Mouse (Mus musculus): Measurements from ENCODE around the gene Fibp. TPM values are rescaled to one million over a fixed set of nuclear protein-coding genes. Genes with fewer than 3 reads are reported as not detected.

Gene Fibp
- 139 and 171 TPM in 2 replicates for polyA plus RNA-seq (2012; rRNA removed)
- 113 and 118 TPM in 2 replicates for polyA plus RNA-seq (2014; fragmentation: Nextera tagmentation; extraction: Ambion mirVana)

DNA sequence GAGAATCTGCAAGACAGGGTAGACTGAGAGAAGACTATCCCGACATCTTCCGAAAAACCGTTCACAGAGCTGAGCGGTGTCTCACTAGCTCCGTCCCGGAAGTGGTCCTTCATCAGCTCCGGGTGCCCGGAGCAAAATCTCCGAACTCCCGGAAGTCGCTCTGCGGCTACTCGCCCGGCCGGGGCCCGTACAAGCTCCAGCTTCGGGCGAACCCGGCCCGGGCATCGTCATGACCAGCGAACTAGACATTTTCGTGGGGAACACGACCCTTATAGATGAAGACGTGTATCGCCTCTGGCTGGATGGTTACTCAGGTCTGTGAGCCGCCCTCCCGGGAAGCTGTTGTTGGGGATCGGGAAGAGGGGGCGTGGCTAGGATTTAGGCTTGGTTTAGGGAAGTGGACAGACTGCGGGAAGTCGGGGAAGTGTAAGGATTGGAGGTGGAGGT, at the start of gene Fibp:
Gene Fibp (plus strand): TSS at position 151 of the 447 bp plus-strand sequence.
- H3K27ac ChIP-seq (replicated peaks; ENCODE audit: low read depth, low read length) = no peak within 1 kb of the TSS
- H3K4me1 ChIP-seq (ENCODE audit: control insufficient read depth, insufficient read depth, low read length) = peaks cover 26% of the 10 kb centered on the region
- under 1% methylated on average over 32 of the region's 32 CpGs for WGBS
- peak within 1 kb of the TSS; percentile 75 for H3K4me3 ChIP-seq (replicated peaks; ENCODE audit: low read length)
- no peaks in the 10 kb centered on the region for H3K27me3 ChIP-seq (ENCODE audit: control insufficient read depth, insufficient read depth, low read length)
- ATAC-seq (ENCODE audit: low FRiP score, low read depth) (peak; percentile 82), DNase-seq (ENCODE audit: low spot score) (peak; percentile 89)
- H3K9me3 ChIP-seq (ENCODE audit: control insufficient read depth, low read length) = no peaks in the 10 kb centered on the region
- peaks cover 38% of the 10 kb centered on the region for H3K36me3 ChIP-seq (ENCODE audit: control insufficient read depth, insufficient read depth, low read length)
- peak within 1 kb of the TSS; percentile 93 for H3K4me2 ChIP-seq (replicated peaks; ENCODE audit: low read depth, low read length, severe bottlenecking)
- peak within 1 kb of the TSS; percentile 62 for H3K9ac ChIP-seq (ENCODE audit: low read depth, low read length, severe bottlenecking)
- TF ChIP-seq POLR2A (IDR thresholded peaks at IDR 0.05; ENCODE audit: borderline replicate concordance, extremely low read depth, insufficient read depth, insufficient read length) = peak; percentile 92; the same call in 1 of the 2 replicates

DNA sequence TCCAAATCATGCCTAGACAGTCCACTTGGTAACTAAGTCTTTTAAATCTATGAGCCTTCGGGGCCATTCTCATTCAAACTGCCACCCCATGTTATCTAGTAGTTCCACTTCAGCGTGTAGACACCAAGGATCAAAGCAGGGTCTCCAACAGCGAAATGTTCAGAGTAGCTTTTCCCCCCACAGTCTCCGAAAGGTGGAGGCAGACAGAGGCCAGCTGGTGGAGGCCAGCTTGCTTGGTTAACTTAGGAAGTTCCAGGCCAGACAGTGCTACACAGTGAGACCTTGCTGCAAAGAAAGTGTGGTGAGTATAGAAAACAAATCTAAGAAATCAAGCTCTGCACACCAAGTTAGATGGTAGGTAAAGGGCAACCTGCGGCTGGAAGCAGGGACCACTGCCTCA, 49.8 kb upstream of the Fibp start:
- DNase-seq (ENCODE audit: low spot score) = no peak
- no peak for ATAC-seq (ENCODE audit: low FRiP score, low read depth)

DNA sequence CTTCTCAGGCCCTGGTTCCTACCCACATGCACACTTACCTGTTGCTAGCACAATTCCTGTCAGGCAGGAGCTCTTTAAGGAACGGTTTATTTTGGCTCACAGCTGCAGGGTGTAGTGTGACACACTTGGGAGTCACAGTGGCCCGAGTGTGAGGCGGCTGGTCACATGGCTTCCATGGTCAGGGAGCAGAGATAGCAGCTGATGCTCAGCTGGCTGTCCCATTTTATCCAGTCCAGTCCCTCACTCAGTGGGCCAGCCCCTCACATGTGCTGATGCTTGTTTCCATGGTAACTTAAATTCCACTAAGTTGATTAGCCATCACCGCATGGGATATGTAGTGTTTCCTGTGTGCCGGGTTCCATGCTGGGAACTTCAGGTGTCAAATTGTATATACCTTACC, 48.5 kb upstream of the Fibp start:
- Histone ChIP-seq H3K36me3 (ENCODE audit: control insufficient read depth, insufficient read depth, low read length) (no peaks in the 10 kb centered on the region), H3K27ac (replicated peaks; ENCODE audit: low read depth, low read length) (no peak overlapping the region), H3K4me1 (ENCODE audit: control insufficient read depth, insufficient read depth, low read length) (peaks cover 9% of the 10 kb centered on the region; the same call in 1 of the 2 replicates), H3K27me3 (ENCODE audit: control insufficient read depth, insufficient read depth, low read length) (no peaks in the 10 kb centered on the region), H3K9me3 (ENCODE audit: control insufficient read depth, low read length) (no peaks in the 10 kb centered on the region), H3K4me2 (replicated peaks; ENCODE audit: low read depth, low read length, severe bottlenecking) (no peak overlapping the region), H3K9ac (ENCODE audit: low read depth, low read length, severe bottlenecking) (no peak overlapping the region), H3K4me3 (replicated peaks; ENCODE audit: low read length) (no peak overlapping the region)
- ATAC-seq (ENCODE audit: low FRiP score, low read depth) (0 out of 2 replicates have a peak, but pooled peaks have one; percentile 24), DNase-seq (ENCODE audit: low spot score) (no peak)
- 54% methylated on average over 5 of the region's 5 CpGs for WGBS
- no peak for TF ChIP-seq POLR2A (IDR thresholded peaks at IDR 0.05; ENCODE audit: borderline replicate concordance, extremely low read depth, insufficient read depth, insufficient read length)

More for the DNA sequence above, 49.8 kb upstream of the Fibp start:
- Histone ChIP-seq H3K4me1 (ENCODE audit: control insufficient read depth, insufficient read depth, low read length) (peaks cover 9% of the 10 kb centered on the region; the same call in 1 of the 2 replicates), H3K27ac (replicated peaks; ENCODE audit: low read depth, low read length) (no peak overlapping the region), H3K9ac (ENCODE audit: low read depth, low read length, severe bottlenecking) (no peak overlapping the region), H3K4me2 (replicated peaks; ENCODE audit: low read depth, low read length, severe bottlenecking) (no peak overlapping the region), H3K27me3 (ENCODE audit: control insufficient read depth, insufficient read depth, low read length) (no peaks in the 10 kb centered on the region), H3K36me3 (ENCODE audit: control insufficient read depth, insufficient read depth, low read length) (no peaks in the 10 kb centered on the region), H3K9me3 (ENCODE audit: control insufficient read depth, low read length) (no peaks in the 10 kb centered on the region), H3K4me3 (replicated peaks; ENCODE audit: low read length) (no peak overlapping the region)
- TF ChIP-seq POLR2A (IDR thresholded peaks at IDR 0.05; ENCODE audit: borderline replicate concordance, extremely low read depth, insufficient read depth, insufficient read length) = no peak
- WGBS = 83% methylated on average over 5 of the region's 5 CpGs

DNA sequence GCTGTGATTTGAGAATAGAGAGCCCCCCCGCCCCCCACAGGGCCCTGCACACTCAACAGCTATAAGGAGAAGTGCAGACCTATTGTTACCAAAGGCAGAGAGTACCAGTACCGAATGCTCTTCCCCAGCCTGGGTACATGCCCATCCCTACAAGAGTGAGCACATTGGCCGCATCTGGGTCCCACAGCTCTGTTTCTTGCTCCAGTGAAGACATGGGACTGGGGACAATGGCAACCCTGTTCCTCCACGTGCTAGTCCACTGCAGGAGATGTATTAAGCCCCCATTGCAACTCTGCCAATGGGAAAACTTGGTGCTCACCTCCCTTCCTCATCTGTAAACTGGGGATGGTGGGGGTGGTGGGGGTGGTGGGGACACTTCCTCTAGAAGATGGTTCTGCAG, 46.6 kb upstream of the Fibp start:
- H3K9ac ChIP-seq (ENCODE audit: low read depth, low read length, severe bottlenecking) = no peak overlapping the region
- TF ChIP-seq POLR2A (IDR thresholded peaks at IDR 0.05; ENCODE audit: borderline replicate concordance, extremely low read depth, insufficient read depth, insufficient read length) = no peak
- H3K27me3 ChIP-seq (ENCODE audit: control insufficient read depth, insufficient read depth, low read length) = no peaks in the 10 kb centered on the region
- DNase-seq (ENCODE audit: low spot score) (no peak), ATAC-seq (ENCODE audit: low FRiP score, low read depth) (no peak)
- H3K4me3 ChIP-seq (replicated peaks; ENCODE audit: low read length) = no peak overlapping the region
- no peak overlapping the region for H3K27ac ChIP-seq (replicated peaks; ENCODE audit: low read depth, low read length)
- WGBS = 71% methylated on average over 4 of the region's 4 CpGs
- H3K4me1 ChIP-seq (ENCODE audit: control insufficient read depth, insufficient read depth, low read length) = 0 out of 2 replicates have a peak, but pooled peaks cover 5% of the 10 kb centered on the region
- no peak overlapping the region for H3K4me2 ChIP-seq (replicated peaks; ENCODE audit: low read depth, low read length, severe bottlenecking)
- H3K36me3 ChIP-seq (ENCODE audit: control insufficient read depth, insufficient read depth, low read length) = peaks cover 3% of the 10 kb centered on the region; the same call in 1 of the 2 replicates
- H3K9me3 ChIP-seq (ENCODE audit: control insufficient read depth, low read length) = no peaks in the 10 kb centered on the region

DNA sequence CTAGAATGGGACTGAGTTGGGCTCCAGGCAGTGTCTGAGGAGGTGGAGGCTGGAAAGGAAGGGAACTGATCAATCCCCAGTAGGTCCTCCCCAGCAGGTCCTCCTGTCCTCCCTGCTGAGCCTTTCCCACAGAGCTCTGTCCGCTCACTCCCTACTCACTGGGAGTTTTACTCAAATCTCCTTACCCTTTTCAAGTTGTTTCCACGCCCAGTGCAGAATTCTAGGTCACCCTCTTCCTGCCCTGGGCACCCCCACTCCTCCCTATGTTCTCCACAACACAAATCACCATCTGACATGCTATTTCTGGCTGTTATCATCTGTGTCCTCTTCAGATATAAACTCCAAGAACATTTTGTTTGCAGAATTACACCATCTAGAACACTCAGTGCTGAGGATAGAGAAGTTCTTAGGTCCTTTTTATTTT, 45.9 kb upstream of the Fibp start:
- ATAC-seq (ENCODE audit: low FRiP score, low read depth) = no peak
- 44% methylated on average over 2 of the region's 2 CpGs for WGBS

More for the DNA sequence above, 45.9 kb upstream of the Fibp start:
- Histone ChIP-seq H3K9me3 (ENCODE audit: control insufficient read depth, low read length) (no peaks in the 10 kb centered on the region), H3K27me3 (ENCODE audit: control insufficient read depth, insufficient read depth, low read length) (no peaks in the 10 kb centered on the region), H3K9ac (ENCODE audit: low read depth, low read length, severe bottlenecking) (no peak overlapping the region), H3K36me3 (ENCODE audit: control insufficient read depth, insufficient read depth, low read length) (peaks cover 4% of the 10 kb centered on the region; the same call in 1 of the 2 replicates), H3K4me3 (replicated peaks; ENCODE audit: low read length) (no peak overlapping the region), H3K27ac (replicated peaks; ENCODE audit: low read depth, low read length) (no peak overlapping the region), H3K4me2 (replicated peaks; ENCODE audit: low read depth, low read length, severe bottlenecking) (no peak overlapping the region), H3K4me1 (ENCODE audit: control insufficient read depth, insufficient read depth, low read length) (0 out of 2 replicates have a peak, but pooled peaks cover 2% of the 10 kb centered on the region)
- no peak for TF ChIP-seq POLR2A (IDR thresholded peaks at IDR 0.05; ENCODE audit: borderline replicate concordance, extremely low read depth, insufficient read depth, insufficient read length)
- no peak for DNase-seq (ENCODE audit: low spot score)
